Mouse (Mus musculus) lung, postnatal 10 days (tissue): ENCODE data around the gene Donson.

Experiments
- DNase-seq: peaks from one replicate; pipeline ENCODE4 v3.0.0; 2021

Donson gene

DNA sequence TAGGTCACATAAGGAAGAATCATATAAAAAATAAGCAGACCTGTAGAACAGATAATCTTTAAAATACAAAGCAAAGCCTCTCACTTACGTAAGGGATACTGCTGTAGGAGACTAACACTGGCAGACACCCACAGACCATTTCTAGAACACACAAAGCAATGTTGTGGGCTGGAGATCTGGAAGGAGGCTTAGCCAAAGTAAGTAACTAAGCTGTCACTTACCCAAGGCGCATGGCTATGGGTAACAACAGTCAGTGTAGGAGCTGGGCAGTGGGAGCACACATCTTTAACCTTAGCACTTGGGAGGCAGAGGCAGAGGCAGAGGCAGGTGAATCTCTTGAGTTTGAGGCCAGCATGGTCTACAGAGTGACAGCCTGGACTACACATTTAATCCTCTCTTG, 48.9 kb downstream of the Donson start:
- no peak for DNase-seq

GRCm38 (mm10) chr16:91639161-91639560, 49.4 kb downstream of the Donson start:
- DNase-seq = no peak

GRCm38 (mm10) chr16:91633641-91634040, 54.9 kb downstream of the Donson start:
- no peak for DNase-seq

- DNase-seq = no peak
Observed at GRCm38 (mm10) chr16:91632940-91633339, 55.6 kb downstream of the Donson start.

- peak; percentile 56 for DNase-seq
Observed at GRCm38 (mm10) chr16:91632439-91632838, 56.1 kb downstream of the Donson start.

DNA sequence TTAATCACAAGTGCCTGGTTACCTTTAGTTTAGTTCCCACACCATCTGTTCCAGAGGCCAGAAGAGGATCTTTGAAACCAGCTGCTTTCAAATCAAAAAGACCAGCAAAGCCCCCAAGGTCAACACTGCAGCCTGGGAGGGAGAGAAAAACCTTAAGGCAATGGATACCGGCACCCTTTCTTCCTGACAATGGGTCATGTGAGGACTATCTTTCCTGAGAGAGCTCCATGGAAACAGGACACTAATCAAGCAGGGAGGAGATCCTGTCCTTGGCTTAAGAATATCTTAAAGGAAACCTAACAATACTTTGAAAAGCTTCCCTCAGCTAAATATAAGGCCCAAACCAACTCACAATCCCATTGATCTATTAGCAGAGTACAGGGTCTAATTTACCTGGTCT, 58.0 kb downstream of the Donson start:
- no peak for DNase-seq

- DNase-seq = no peak
Observed at GRCm38 (mm10) chr16:91629749-91630148, 58.8 kb downstream of the Donson start.

GRCm38 (mm10) chr16:91628673-91629072, 59.9 kb downstream of the Donson start:
- no peak for DNase-seq

- no peak for DNase-seq
Observed at GRCm38 (mm10) chr16:91627831-91628230, 60.7 kb downstream of the Donson start.
